Mouse (Mus musculus): Measurements from ENCODE around the gene Slc35e2. TPM values are rescaled to one million over a fixed set of nuclear protein-coding genes. Genes with fewer than 3 reads are reported as not detected.

Gene Slc35e2
- polyA plus RNA-seq, 1 experiment from 2014 or later = 5.6 TPM

DNA sequence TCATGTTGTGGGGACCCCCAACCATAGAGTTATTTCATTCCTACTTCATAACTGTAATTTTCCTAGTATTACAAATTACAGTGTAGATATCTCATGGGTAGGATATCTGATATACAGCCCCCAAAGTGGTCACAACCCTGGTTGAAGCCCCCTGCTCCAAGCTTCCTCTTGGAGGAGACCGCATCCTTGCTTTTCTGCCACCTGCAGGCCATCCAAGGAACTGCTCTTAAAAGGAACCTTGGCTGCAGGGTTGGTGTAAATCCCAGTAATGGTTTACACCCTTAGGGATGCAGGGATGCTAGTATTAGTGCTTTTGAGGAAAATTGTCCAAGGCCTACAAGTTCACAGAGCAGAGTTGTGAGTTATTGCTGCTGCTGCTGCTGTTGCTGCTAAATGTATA is 20.8 kb upstream of the Slc35e2 start:
- H3K4me1 ChIP-seq (ENCODE audit: insufficient read depth) = peaks cover 17% of the 10 kb centered on the region; the same call in 1 of the 2 replicates
- no peak overlapping the region for H3K9ac ChIP-seq (replicated peaks)
- H3K4me3 ChIP-seq (ENCODE audit: low read depth, low read length) = no peak overlapping the region
- no peak overlapping the region for H3K4me2 ChIP-seq (ENCODE audit: low read depth, low read length)
- H3K9me3 ChIP-seq (ENCODE audit: low read length) = no peaks in the 10 kb centered on the region
- ATAC-seq (no peak), DNase-seq (peak; percentile 58)
- peak; percentile 85 for TF ChIP-seq CTCF (IDR thresholded peaks at IDR 0.05; ENCODE audit: low read depth)
- no peak for TF ChIP-seq EP300 (IDR thresholded peaks at IDR 0.05; ENCODE audit: low read depth)
- no peaks in the 10 kb centered on the region for H3K27me3 ChIP-seq (ENCODE audit: insufficient read depth, low read length)
- H3K27ac ChIP-seq (ENCODE audit: low read depth) = no peak overlapping the region
- 50% methylated on average over 1 of the region's 1 CpGs for WGBS (ENCODE audit: insufficient replicate concordance)
- H3K36me3 ChIP-seq (replicated peaks; ENCODE audit: insufficient read depth, low read length) = peaks cover 72% of the 10 kb centered on the region

GRCm38 (mm10) chr4:155582279-155582905 is 18.8 kb upstream of the Slc35e2 start:
- H3K36me3 ChIP-seq (replicated peaks; ENCODE audit: insufficient read depth, low read length) = peaks cover 76% of the 10 kb centered on the region
- no peak for ATAC-seq

GRCm38 (mm10) chr4:155589356-155589755 is 11.9 kb upstream of the Slc35e2 start:
- WGBS (ENCODE audit: insufficient replicate concordance) = 75% methylated on average over 5 of the region's 5 CpGs
- ATAC-seq (no peak), DNase-seq (no peak)
- no peak overlapping the region for H3K27ac ChIP-seq (ENCODE audit: low read depth)
- TF ChIP-seq EP300 (IDR thresholded peaks at IDR 0.05; ENCODE audit: low read depth) (no peak), CTCF (IDR thresholded peaks at IDR 0.05; ENCODE audit: low read depth) (no peak)
- peaks cover 57% of the 10 kb centered on the region for H3K36me3 ChIP-seq (replicated peaks; ENCODE audit: insufficient read depth, low read length)
- no peaks in the 10 kb centered on the region for H3K27me3 ChIP-seq (ENCODE audit: insufficient read depth, low read length)
- no peaks in the 10 kb centered on the region for H3K9me3 ChIP-seq (ENCODE audit: low read length)
- no peaks in the 10 kb centered on the region for H3K4me1 ChIP-seq (ENCODE audit: insufficient read depth)
- H3K4me2 ChIP-seq (ENCODE audit: low read depth, low read length) = no peak overlapping the region
- no peak overlapping the region for H3K9ac ChIP-seq (replicated peaks)
- H3K4me3 ChIP-seq (ENCODE audit: low read depth, low read length) = no peak overlapping the region

More at GRCm38 (mm10) chr4:155582279-155582905, 18.8 kb upstream of the Slc35e2 start:
- Histone ChIP-seq H3K4me3 (ENCODE audit: low read depth, low read length) (no peak overlapping the region), H3K4me2 (ENCODE audit: low read depth, low read length) (no peak overlapping the region), H3K27me3 (ENCODE audit: insufficient read depth, low read length) (no peaks in the 10 kb centered on the region), H3K9me3 (ENCODE audit: low read length) (no peaks in the 10 kb centered on the region), H3K9ac (replicated peaks) (no peak overlapping the region), H3K4me1 (ENCODE audit: insufficient read depth) (peaks cover 14% of the 10 kb centered on the region; the same call in 1 of the 2 replicates), H3K27ac (ENCODE audit: low read depth) (no peak overlapping the region)
- 83% methylated on average over 6 of the region's 6 CpGs for WGBS (ENCODE audit: insufficient replicate concordance)
- no peak for TF ChIP-seq EP300 (IDR thresholded peaks at IDR 0.05; ENCODE audit: low read depth)
- no peak for TF ChIP-seq CTCF (IDR thresholded peaks at IDR 0.05; ENCODE audit: low read depth)
- no peak for DNase-seq

GRCm38 (mm10) chr4:155591012-155591719 is 10.1 kb upstream of the Slc35e2 start:
- 65% methylated on average over 7 of the region's 7 CpGs for WGBS (ENCODE audit: insufficient replicate concordance)
- Histone ChIP-seq H3K9ac (replicated peaks) (no peak overlapping the region), H3K27me3 (ENCODE audit: insufficient read depth, low read length) (no peaks in the 10 kb centered on the region), H3K4me3 (ENCODE audit: low read depth, low read length) (no peak overlapping the region), H3K4me2 (ENCODE audit: low read depth, low read length) (no peak overlapping the region), H3K4me1 (ENCODE audit: insufficient read depth) (no peaks in the 10 kb centered on the region), H3K9me3 (ENCODE audit: low read length) (no peaks in the 10 kb centered on the region), H3K27ac (ENCODE audit: low read depth) (no peak overlapping the region), H3K36me3 (replicated peaks; ENCODE audit: insufficient read depth, low read length) (peaks cover 43% of the 10 kb centered on the region)
- no peak for TF ChIP-seq CTCF (IDR thresholded peaks at IDR 0.05; ENCODE audit: low read depth)
- TF ChIP-seq EP300 (IDR thresholded peaks at IDR 0.05; ENCODE audit: low read depth) = no peak
- DNase-seq (no peak), ATAC-seq (no peak)

DNA sequence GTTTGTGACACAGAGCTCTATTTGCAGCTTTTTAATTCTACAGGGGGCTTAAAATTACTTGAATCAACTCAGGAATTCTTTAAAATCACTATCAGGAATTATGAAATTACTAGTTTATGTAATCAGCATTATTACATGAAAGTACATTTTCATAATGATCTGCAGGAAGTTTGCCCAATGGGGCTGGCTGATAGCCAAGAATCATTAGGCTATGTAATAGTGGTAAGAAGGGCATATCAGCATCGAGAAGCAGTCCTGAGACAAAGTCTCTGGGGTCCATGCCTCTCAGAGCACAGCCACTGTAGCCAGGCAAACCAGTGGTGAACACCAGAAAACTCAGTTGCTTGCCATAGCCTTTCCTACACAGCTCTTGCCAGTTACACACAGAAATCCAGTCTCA is 7.4 kb upstream of the Slc35e2 start:
- H3K9me3 ChIP-seq (ENCODE audit: low read length) = no peaks in the 10 kb centered on the region
- DNase-seq = no peak

GRCm38 (mm10) chr4:155595777-155596176 is 5.4 kb upstream of the Slc35e2 start:
- no peak for DNase-seq
- Histone ChIP-seq H3K27me3 (ENCODE audit: insufficient read depth, low read length) (no peaks in the 10 kb centered on the region), H3K9ac (replicated peaks) (no peak overlapping the region), H3K4me2 (ENCODE audit: low read depth, low read length) (no peak overlapping the region), H3K27ac (ENCODE audit: low read depth) (no peak overlapping the region), H3K36me3 (replicated peaks; ENCODE audit: insufficient read depth, low read length) (0 out of 2 replicates have a peak, but pooled peaks cover 3% of the 10 kb centered on the region), H3K9me3 (ENCODE audit: low read length) (no peaks in the 10 kb centered on the region), H3K4me3 (ENCODE audit: low read depth, low read length) (no peak overlapping the region), H3K4me1 (ENCODE audit: insufficient read depth) (peaks cover 16% of the 10 kb centered on the region)
- no peak for ATAC-seq
- WGBS (ENCODE audit: insufficient replicate concordance) = 73% methylated on average over 3 of the region's 3 CpGs
- no peak for TF ChIP-seq EP300 (IDR thresholded peaks at IDR 0.05; ENCODE audit: low read depth)
- no peak for TF ChIP-seq CTCF (IDR thresholded peaks at IDR 0.05; ENCODE audit: low read depth)

More for the DNA sequence above, 7.4 kb upstream of the Slc35e2 start:
- TF ChIP-seq EP300 (IDR thresholded peaks at IDR 0.05; ENCODE audit: low read depth) = no peak
- TF ChIP-seq CTCF (IDR thresholded peaks at IDR 0.05; ENCODE audit: low read depth) = no peak
- Histone ChIP-seq H3K27me3 (ENCODE audit: insufficient read depth, low read length) (no peaks in the 10 kb centered on the region), H3K9ac (replicated peaks) (no peak overlapping the region), H3K4me2 (ENCODE audit: low read depth, low read length) (no peak overlapping the region), H3K36me3 (replicated peaks; ENCODE audit: insufficient read depth, low read length) (peaks cover 19% of the 10 kb centered on the region), H3K4me1 (ENCODE audit: insufficient read depth) (peaks cover 10% of the 10 kb centered on the region), H3K27ac (ENCODE audit: low read depth) (no peak overlapping the region), H3K4me3 (ENCODE audit: low read depth, low read length) (no peak overlapping the region)
- ATAC-seq = no peak
- WGBS (ENCODE audit: insufficient replicate concordance) = 31% methylated on average over 1 of the region's 1 CpGs

Data from liver, postnatal 0 days (tissue).